Mouse (Mus musculus) MEL (cell line): ENCODE data around the gene Gpr84. TPM values are rescaled to one million over a fixed set of nuclear protein-coding genes. Genes with fewer than 3 reads are reported as not detected.

Experiments
- DNase-seq: peaks from one replicate; pipeline ENCODE4 v3.0.0; 2011; ENCODE audit warnings: low read depth, low spot score
- H3K27ac ChIP-seq: 2 replicates; pipeline ENCODE4 v1.5.1; 2012; ENCODE audit warnings: low read depth, mild to moderate bottlenecking, control low read depth, low read length, moderate library complexity; ENCODE audit not compliant: control insufficient read depth
- H3K27me3 ChIP-seq, 2 experiments: fragments of 150-350 bp in 1 of 2; sonication (generic) in 1 of 2; 2 replicates each; pipeline ENCODE4 v1.6.1; 2012; ENCODE audit warnings: low read length in 2 of 2, mild to moderate bottlenecking in 2 of 2, improper control_type of control experiment in 1 of 2, moderate library complexity in 1 of 2; ENCODE audit not compliant: insufficient read depth in 2 of 2, control insufficient read depth in 1 of 2
- H3K36me3 ChIP-seq, 2 experiments: 2 replicates each; pipeline ENCODE4 v1.6.1; 2012 to 2014; ENCODE audit warnings: low read length in 2 of 2, improper control_type of control experiment in 1 of 2, inconsistent platforms in 1 of 2, mild to moderate bottlenecking in 1 of 2; ENCODE audit not compliant: insufficient read depth in 2 of 2, control insufficient read depth in 1 of 2
- H3K4me1 ChIP-seq, 2 experiments: fragments of 150-350 bp in 1 of 2; sonication (generic) in 1 of 2; 2 replicates each; pipeline ENCODE4 v1.6.1; 2012; ENCODE audit warnings: low read length in 2 of 2, improper control_type of control experiment in 1 of 2, mild to moderate bottlenecking in 1 of 2; ENCODE audit not compliant: insufficient read depth in 2 of 2, control insufficient read depth in 1 of 2
- H3K4me3 ChIP-seq, 2 experiments: fragments of 150-350 bp in 1 of 2; sonication (generic) in 1 of 2; 2 replicates each; pipeline ENCODE4 v1.5.1; 2012; ENCODE audit warnings: low read depth in 2 of 2, low read length in 2 of 2, mild to moderate bottlenecking in 2 of 2, moderate library complexity in 2 of 2, control low read depth in 1 of 2, improper control_type of control experiment in 1 of 2; ENCODE audit not compliant: control insufficient read depth in 1 of 2, insufficient read depth in 1 of 2
- H3K79me2 ChIP-seq: 2 replicates; pipeline ENCODE4 v1.6.1; 2012; ENCODE audit warnings: mild to moderate bottlenecking, low read length, moderate library complexity; ENCODE audit not compliant: control insufficient read depth, poor library complexity, insufficient read depth
- H3K9ac ChIP-seq: 2 replicates; pipeline ENCODE4 v1.6.1; 2012; ENCODE audit warnings: low read depth, mild to moderate bottlenecking, control low read depth, low read length, moderate library complexity; ENCODE audit not compliant: control insufficient read depth, poor library complexity, severe bottlenecking
- H3K9me3 ChIP-seq: fragments of 150-350 bp; sonication (generic); replicated peaks from 2 replicates; pipeline ENCODE4 v1.6.1; 2012; ENCODE audit warnings: mild to moderate bottlenecking, low read length, improper control_type of control experiment, moderate library complexity; ENCODE audit not compliant: insufficient read depth
- CTCF ChIP-seq, 3 experiments: IDR thresholded peaks in 2 of 3; conservative IDR thresholded peaks in 1 of 3; 2 replicates each; pipeline ENCODE4 v1.5.1; 2011 to 2012; ENCODE audit warnings: low read length in 3 of 3, low read depth in 2 of 3, mild to moderate bottlenecking in 2 of 3, improper control_type of control experiment in 1 of 3, inconsistent platforms in 1 of 3, mixed read lengths in 1 of 3, moderate library complexity in 1 of 3; ENCODE audit not compliant: control insufficient read depth in 1 of 3, insufficient read depth in 1 of 3, poor library complexity in 1 of 3, severe bottlenecking in 1 of 3
- E2F4 ChIP-seq: IDR thresholded peaks from 2 replicates; pipeline ENCODE4 v1.6.1; 2011; ENCODE audit warnings: low read depth, low read length, improper control_type of control experiment, borderline replicate concordance
- EP300 ChIP-seq, 2 experiments: IDR thresholded peaks; 2 replicates each; pipeline ENCODE4 v1.6.1; 2011; ENCODE audit warnings: improper control_type of control experiment in 2 of 2, low read length in 2 of 2, low read depth in 1 of 2, mild to moderate bottlenecking in 1 of 2
- GABPA ChIP-seq: IDR thresholded peaks from 2 replicates; pipeline ENCODE4 v1.6.1; 2012; ENCODE audit warnings: low read depth, mild to moderate bottlenecking, inconsistent platforms, low read length, improper control_type of control experiment, moderate library complexity
- GATA1 ChIP-seq: IDR thresholded peaks from 2 replicates; pipeline ENCODE4 v1.6.1; 2011; ENCODE audit warnings: low read depth, low read length, improper control_type of control experiment
- HCFC1 ChIP-seq: IDR thresholded peaks from 2 replicates; pipeline ENCODE4 v1.6.1; 2012; ENCODE audit warnings: low read depth, mild to moderate bottlenecking, inconsistent platforms, low read length, improper control_type of control experiment, moderate library complexity
- JUND ChIP-seq: IDR thresholded peaks from 2 replicates; pipeline ENCODE4 v1.6.1; 2011; ENCODE audit warnings: low read depth, mild to moderate bottlenecking, improper control_type of control experiment, low read length
- KAT2A ChIP-seq: conservative IDR thresholded peaks from 2 replicates; pipeline ENCODE4 v1.6.1; 2012; ENCODE audit warnings: low read depth, low read length, improper control_type of control experiment, inconsistent platforms
- MAX ChIP-seq: IDR thresholded peaks from 2 replicates; pipeline ENCODE4 v1.6.1; 2011; ENCODE audit warnings: low read length, improper control_type of control experiment
- MAZ ChIP-seq: IDR thresholded peaks from 2 replicates; pipeline ENCODE4 v1.6.1; 2012; ENCODE audit warnings: low read depth, mild to moderate bottlenecking, inconsistent platforms, low read length, improper control_type of control experiment
- MEF2A ChIP-seq: IDR thresholded peaks from 2 replicates; pipeline ENCODE4 v1.6.1; 2014; ENCODE audit warnings: low read depth, mild to moderate bottlenecking, inconsistent platforms, low read length, improper control_type of control experiment; ENCODE audit not compliant: poor library complexity, insufficient replicate concordance, severe bottlenecking; ENCODE audit errors: extremely low read depth
- RAD21 ChIP-seq: IDR thresholded peaks from 2 replicates; pipeline ENCODE4 v1.6.1; 2011; ENCODE audit warnings: mild to moderate bottlenecking, low read depth, low read length, improper control_type of control experiment
- RCOR1 ChIP-seq: IDR thresholded peaks from 2 replicates; pipeline ENCODE4 v1.6.1; 2012; ENCODE audit warnings: low read depth, mild to moderate bottlenecking, inconsistent platforms, low read length, improper control_type of control experiment
- SIN3A ChIP-seq: IDR thresholded peaks from 2 replicates; pipeline ENCODE4 v1.6.1; 2012; ENCODE audit warnings: low read length, improper control_type of control experiment, inconsistent platforms
- SMC3 ChIP-seq: IDR thresholded peaks from 2 replicates; pipeline ENCODE4 v1.6.1; 2011; ENCODE audit warnings: low read depth, low read length, improper control_type of control experiment
- TAL1 ChIP-seq: IDR thresholded peaks from 2 replicates; pipeline ENCODE4 v1.6.1; 2012; ENCODE audit warnings: mild to moderate bottlenecking, inconsistent platforms, low read length, moderate library complexity, mixed read lengths
- USF1 ChIP-seq: IDR thresholded peaks from 2 replicates; pipeline ENCODE4 v1.6.1; 2014; ENCODE audit warnings: low read depth, mild to moderate bottlenecking, inconsistent platforms, low read length, improper control_type of control experiment, moderate library complexity
- ZMIZ1 ChIP-seq: IDR thresholded peaks from 2 replicates; pipeline ENCODE4 v1.6.1; 2012; ENCODE audit warnings: low read depth, mild to moderate bottlenecking, inconsistent platforms, low read length, improper control_type of control experiment, moderate library complexity
- polyA plus RNA-seq, 2 experiments: library from polyadenylated mRNA; stranded (reverse) in 1 of 2; unstranded in 1 of 2; fragments of >175 nt in 1 of 2; fragments of >200 nt in 1 of 2; gene quantifications; 2 replicates each; pipeline versions ENCODE4 v1.2.1 to v1.2.4; 2012; ENCODE audit warnings: low replicate concordance in 2 of 2, low read depth in 1 of 2; ENCODE audit not compliant: insufficient read length in 2 of 2, insufficient read depth in 1 of 2, missing spikeins in 1 of 2
- total RNA-seq: library from RNA; depleted of rRNA; stranded (reverse); fragments of 300-350 nt; gene quantifications from 2 replicates; pipeline ENCODE4 v1.2.3, GENCODE M21; 2012

Gpr84 gene
- total and polyA plus RNA-seq, 3 experiments, result 0.12 to 0.21 TPM; not detected in 1

DNA sequence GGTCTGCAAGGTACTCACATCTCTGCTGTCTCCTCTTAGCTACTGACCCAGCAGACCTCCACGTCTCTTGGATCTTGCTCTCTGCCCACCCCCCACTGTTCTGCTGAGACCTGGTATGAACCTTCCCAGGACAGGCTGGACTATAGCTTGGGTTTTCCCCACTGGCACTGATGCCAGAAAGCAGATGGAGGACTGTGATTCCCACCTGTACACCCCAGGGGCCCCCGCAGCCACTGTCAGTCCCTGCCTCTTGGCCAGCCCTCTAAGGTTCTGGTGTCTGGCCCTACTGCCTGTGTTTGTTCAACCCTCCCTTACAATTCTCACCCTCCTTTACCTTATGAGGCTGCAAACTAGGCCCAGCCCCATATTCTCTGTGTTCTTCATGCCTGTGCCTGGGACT, 44.3 kb upstream of the Gpr84 start:
- no peak for DNase-seq
- Histone ChIP-seq H3K4me1 (peaks cover 4 to 8% of the 10 kb centered on the region in 2 experiments; a peak in 2 of 4 replicates), H3K27ac (no peak overlapping the region)
- no peak for TF ChIP-seq USF1
- no peak for TF ChIP-seq HCFC1
- TF ChIP-seq GABPA, result no peak
- TF ChIP-seq JUND, result no peak
- no peak for TF ChIP-seq MAZ
- TF ChIP-seq TAL1, result no peak
- TF ChIP-seq RCOR1, result no peak
- no peak for TF ChIP-seq RAD21
- TF ChIP-seq MAX, result no peak
- TF ChIP-seq, all 39 proteins: peak for 0
- no peaks in the 10 kb centered on the region for H3K9me3 ChIP-seq
- H3K27me3 ChIP-seq, result no peaks in the 10 kb centered on the region
- no peaks in the 10 kb centered on the region for H3K79me2 ChIP-seq
- H3K36me3 ChIP-seq, result peaks cover 1 to 7% of the 10 kb centered on the region in 2 experiments; a peak in 3 of 4 replicates
- H3K4me3 ChIP-seq, result no peak overlapping the region
- no peak overlapping the region for H3K9ac ChIP-seq

DNA sequence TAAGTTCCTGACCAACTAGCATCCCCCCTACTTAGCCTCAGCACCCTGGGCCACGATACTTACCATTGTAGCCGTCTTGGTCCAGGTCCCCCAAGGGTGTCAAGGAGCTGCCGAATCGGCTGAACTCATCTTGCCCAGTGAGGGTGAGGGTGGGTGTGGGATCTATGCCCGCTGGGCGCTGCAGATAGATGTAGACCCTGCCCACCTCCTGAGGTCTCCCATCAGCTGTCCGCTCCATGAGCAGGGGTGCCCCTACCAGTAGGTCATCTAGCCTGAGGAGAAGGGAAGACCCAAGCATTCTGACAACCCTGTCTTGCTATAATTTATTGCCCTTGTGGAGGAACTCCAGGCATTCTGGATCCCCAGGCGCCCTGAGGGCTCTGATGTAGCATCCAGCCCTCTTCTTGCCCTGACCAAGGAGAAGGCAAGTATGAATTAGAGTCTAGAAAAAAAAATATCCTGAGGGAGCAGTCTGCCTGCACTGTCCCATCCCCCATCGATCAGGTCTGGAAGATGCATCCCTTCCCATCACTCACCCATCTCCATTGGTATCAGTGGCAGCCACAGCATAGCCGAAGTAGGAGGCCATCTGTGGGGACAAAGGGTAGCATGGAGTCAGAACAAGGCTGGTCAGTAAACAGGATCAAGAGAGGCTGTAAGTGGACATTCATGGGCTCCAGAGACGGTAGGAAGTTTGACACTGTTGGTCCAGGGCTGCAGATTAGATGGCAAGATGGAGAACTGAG, 43.3 kb upstream of the Gpr84 start:
- no peaks in the 10 kb centered on the region for H3K79me2 ChIP-seq
- H3K36me3 ChIP-seq, result peaks cover 0 to 1% of the 10 kb centered on the region in 2 experiments; a peak in 2 of 4 replicates
- no peak overlapping the region for H3K27ac ChIP-seq
- H3K4me1 ChIP-seq, result no peaks in the 10 kb centered on the region; a peak in 1 of 4 replicates
- no peak overlapping the region for H3K4me3 ChIP-seq
- H3K9ac ChIP-seq, result no peak overlapping the region
- H3K9me3 ChIP-seq, result no peaks in the 10 kb centered on the region
- TF ChIP-seq JUND (no peak), ZMIZ1 (no peak), TAL1 (no peak)
- H3K27me3 ChIP-seq, result no peaks in the 10 kb centered on the region
- DNase-seq, result no peak

DNA sequence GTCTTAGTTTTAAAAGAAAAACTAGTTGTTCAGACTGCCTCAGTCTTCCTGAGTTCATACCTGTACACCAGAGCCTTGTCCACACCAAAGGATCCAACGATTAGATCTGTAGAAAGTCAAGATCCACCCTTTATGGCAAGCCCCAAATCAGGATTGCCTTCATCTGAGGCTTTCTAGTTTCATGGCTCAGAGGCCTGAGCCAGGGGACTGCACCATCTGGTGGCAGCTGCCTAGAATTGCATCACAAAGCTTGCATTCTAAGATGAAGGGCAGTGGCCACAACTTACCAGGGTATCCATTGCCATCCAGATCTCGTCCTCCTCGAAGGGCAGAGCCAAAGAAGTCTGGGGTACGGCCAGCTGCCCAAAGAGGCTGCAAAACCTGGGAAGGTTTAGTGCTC, 42.4 kb upstream of the Gpr84 start:
- no peak overlapping the region for H3K9ac ChIP-seq
- no peaks in the 10 kb centered on the region for H3K79me2 ChIP-seq
- no peaks in the 10 kb centered on the region for H3K4me1 ChIP-seq
- no peaks in the 10 kb centered on the region for H3K27me3 ChIP-seq
- no peak overlapping the region for H3K27ac ChIP-seq
- DNase-seq, result peak; percentile 55
- peaks cover 0 to 1% of the 10 kb centered on the region in 2 experiments; a peak in 1 of 4 replicates for H3K36me3 ChIP-seq
- no peak for TF ChIP-seq TAL1
- TF ChIP-seq CTCF (IDR thresholded peaks at IDR 0.05 in 2 of 3, conservative IDR thresholded peaks at IDR 0.05 in 1 of 3; ENCODE audit: control insufficient read depth in 1 of 3, insufficient read depth in 1 of 3, low read depth in 2 of 3, low read length in 3 of 3, poor library complexity in 1 of 3, severe bottlenecking in 1 of 3), result peak; percentile 58 to 67 (median 66)
- no peak for TF ChIP-seq MEF2A
- no peak for TF ChIP-seq USF1
- no peak for TF ChIP-seq GATA1
- TF ChIP-seq KAT2A, result no peak
- TF ChIP-seq EP300 (IDR thresholded peaks at IDR 0.05; ENCODE audit: low read depth in 1 of 2, low read length in 2 of 2), result no peak
- peak; percentile 36 for TF ChIP-seq SMC3
- no peak for TF ChIP-seq E2F4
- no peak for TF ChIP-seq JUND
- no peak for TF ChIP-seq SIN3A
- no peak overlapping the region for H3K4me3 ChIP-seq
- no peaks in the 10 kb centered on the region for H3K9me3 ChIP-seq
